Mouse (Mus musculus): ENCODE data around the gene Zfp2.

Zfp2 gene

DNA sequence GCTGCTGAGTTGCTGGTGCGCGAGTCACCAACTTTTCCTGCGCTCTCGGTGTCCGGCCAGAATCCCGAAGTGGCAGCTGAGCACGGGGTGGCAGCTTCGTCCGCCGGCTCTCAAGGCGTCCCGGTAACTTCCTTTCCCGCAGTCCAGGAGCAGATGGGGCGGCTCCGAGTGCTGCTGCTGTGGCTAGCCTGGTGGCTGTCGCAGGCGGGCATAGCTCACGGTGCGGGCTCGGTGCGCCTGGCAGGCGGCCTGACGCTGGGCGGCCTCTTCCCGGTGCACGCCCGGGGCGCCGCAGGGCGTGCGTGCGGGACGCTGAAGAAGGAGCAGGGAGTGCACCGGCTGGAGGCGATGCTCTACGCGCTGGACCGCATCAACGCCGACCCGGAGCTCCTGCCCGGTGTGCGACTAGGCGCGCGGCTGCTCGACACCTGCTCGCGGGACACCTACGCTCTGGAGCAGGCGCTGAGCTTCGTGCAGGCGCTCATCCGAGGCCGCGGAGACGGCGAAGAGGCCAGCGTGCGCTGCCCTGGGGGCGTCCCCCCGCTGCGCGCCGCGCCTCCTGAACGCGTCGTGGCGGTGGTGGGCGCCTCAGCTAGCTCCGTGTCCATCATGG lies 64.9 kb downstream of the Zfp2 start:
- DNase-seq (ENCODE audit: low spot score), result no peak

DNA sequence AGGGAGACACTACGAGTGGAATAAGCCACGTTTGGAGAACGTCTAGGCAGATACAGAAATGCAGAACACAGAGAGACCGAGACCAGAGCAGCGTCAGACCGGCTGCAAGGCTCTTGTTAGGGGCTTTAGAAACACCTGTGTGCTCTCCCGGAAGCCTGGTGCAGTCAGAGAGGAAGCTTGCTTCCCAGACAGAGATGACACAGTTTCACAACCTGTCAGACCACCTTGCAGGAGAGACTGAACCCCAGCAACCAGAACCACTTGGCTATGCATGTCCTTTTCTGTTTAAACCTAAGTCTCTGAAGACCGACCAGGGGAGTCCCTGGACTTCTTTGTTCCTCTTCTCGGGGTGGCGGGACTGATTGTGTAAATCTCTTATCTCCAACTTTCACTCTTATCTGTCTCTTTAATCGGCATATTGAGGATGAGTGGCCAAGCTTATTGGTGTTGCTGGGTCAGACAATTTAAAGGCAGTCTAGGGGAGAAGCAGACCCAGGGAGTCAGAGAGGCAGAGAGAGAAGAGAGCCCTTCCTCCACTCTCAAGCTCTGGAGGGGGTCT lies 65.7 kb downstream of the Zfp2 start, which contains the start of gene Grm6:
Gene Grm6 (plus strand): TSS at position 509 of the 559 bp plus-strand sequence.
- DNase-seq (ENCODE audit: low spot score), result no peak

DNA sequence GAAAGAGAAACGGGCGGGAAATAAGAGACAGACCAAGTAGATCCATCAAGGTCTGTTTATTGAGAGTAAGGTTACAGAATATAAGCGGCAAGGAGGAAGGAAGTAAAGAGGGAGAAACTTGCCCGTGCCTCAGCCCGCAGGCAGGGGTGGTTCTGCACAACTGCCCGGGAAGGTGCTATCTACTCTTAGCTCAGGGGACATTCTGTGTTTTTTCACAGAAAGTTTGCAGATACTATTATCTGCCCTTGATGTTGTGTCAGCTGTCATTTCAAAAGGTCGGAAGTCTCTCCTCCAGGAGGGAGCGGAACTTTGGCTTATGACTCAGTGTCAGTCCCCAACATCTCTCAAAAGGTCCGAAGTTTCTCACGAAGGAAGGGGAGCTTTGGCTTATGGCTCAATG lies 66.7 kb downstream of the Zfp2 start:
- no peak for DNase-seq (ENCODE audit: low spot score)
